Mouse (Mus musculus): ENCODE data around the gene Ecel1.

GRCm38 (mm10) chr1:87201848-87202247, 45.5 kb upstream of the Ecel1 start:
- no peak for TF ChIP-seq CTCF (IDR thresholded peaks at IDR 0.05)
- no peak for TF ChIP-seq EP300 (IDR thresholded peaks at IDR 0.05; ENCODE audit: insufficient read depth, low read depth, low read length)
- TF ChIP-seq POLR2A (IDR thresholded peaks at IDR 0.05; ENCODE audit: insufficient read depth, low read depth, low read length), result no peak
